Mouse (Mus musculus) thymus, postnatal 10 days (tissue): ENCODE measurements around the gene Prkacb.
A peak's percentile ranks its signal among the peaks of the same experiment; 100 is the strongest.

Source experiments
- DNase-seq, 2 experiments: peaks; one replicate each; pipeline ENCODE4 v3.0.0; 2021; ENCODE audit warnings: low spot score in 2 of 2

Gene Prkacb

GRCm38 (mm10) chr3:146723037-146723436 is 89.8 kb downstream of the Prkacb start:
- DNase-seq, result no peak

- DNase-seq, result no peak
Observed at GRCm38 (mm10) chr3:146719696-146720095, 93.1 kb downstream of the Prkacb start.

GRCm38 (mm10) chr3:146718251-146718650 is 94.5 kb downstream of the Prkacb start:
- DNase-seq, result no peak

- DNase-seq, result no peak
Observed at GRCm38 (mm10) chr3:146712305-146712704, 100.5 kb downstream of the Prkacb start.

- DNase-seq, result no peak
Observed at GRCm38 (mm10) chr3:146711559-146711958, 101.2 kb downstream of the Prkacb start.

- DNase-seq, result no peak
Observed at GRCm38 (mm10) chr3:146711084-146711483, 101.7 kb downstream of the Prkacb start.

GRCm38 (mm10) chr3:146709086-146709485 is 103.7 kb downstream of the Prkacb start:
- DNase-seq, result no peak

GRCm38 (mm10) chr3:146708381-146708780 is 104.4 kb downstream of the Prkacb start:
- no peak for DNase-seq

- DNase-seq, result no peak
Observed at GRCm38 (mm10) chr3:146704099-146704498, 108.7 kb downstream of the Prkacb start.

GRCm38 (mm10) chr3:146700051-146700450 is 112.7 kb downstream of the Prkacb start:
- DNase-seq, result no peak

GRCm38 (mm10) chr3:146698982-146699381 is 113.8 kb downstream of the Prkacb start:
- no peak for DNase-seq

- DNase-seq, result no peak
Observed at GRCm38 (mm10) chr3:146692547-146692946, 120.2 kb downstream of the Prkacb start.

- DNase-seq, result no peak
Observed at GRCm38 (mm10) chr3:146687121-146687725, 125.6 kb downstream of the Prkacb start.

GRCm38 (mm10) chr3:146686428-146686827 is 126.4 kb downstream of the Prkacb start:
- DNase-seq, result no peak

- peak; percentile 58 to 61 for DNase-seq
Observed at GRCm38 (mm10) chr3:146684811-146685675, 127.7 kb downstream of the Prkacb start, which contains the start of gene Samd13. Samd13 (minus strand) TSS chr3:146685592.

GRCm38 (mm10) chr3:146683095-146683494 is 129.7 kb downstream of the Prkacb start:
- DNase-seq, result no peak

- DNase-seq, result no peak
Observed at GRCm38 (mm10) chr3:146682140-146682651, 130.6 kb downstream of the Prkacb start.

- DNase-seq, result no peak
Observed at GRCm38 (mm10) chr3:146681696-146682095, 131.1 kb downstream of the Prkacb start.

GRCm38 (mm10) chr3:146680625-146681024 is 132.2 kb downstream of the Prkacb start:
- DNase-seq, result no peak

GRCm38 (mm10) chr3:146679646-146680045 is 133.1 kb downstream of the Prkacb start:
- no peak for DNase-seq
